Mouse (Mus musculus): ENCODE data around the gene Zc3h6. TPM values are rescaled to one million over a fixed set of nuclear protein-coding genes. Genes with fewer than 3 reads are reported as not detected.

The Zc3h6 gene
- total and polyA plus RNA-seq, 2 experiments from 2014 or later, result 4.5 to 13.4 TPM

GRCm38 (mm10) chr2:129046846-129047196 is 79.6 kb downstream of the Zc3h6 start:
- ATAC-seq (no peak), DNase-seq (ENCODE audit: low spot score) (no peak)
- 85% methylated on average over 4 of the region's 4 CpGs for WGBS
- no peaks in the 10 kb centered on the region for H3K27me3 ChIP-seq (ENCODE audit: insufficient read depth, low read length)
- H3K36me3 ChIP-seq (ENCODE audit: insufficient read depth, low read length), result no peaks in the 10 kb centered on the region
- no peak for TF ChIP-seq CTCF (IDR thresholded peaks at IDR 0.05; ENCODE audit: low read depth)
- H3K4me1 ChIP-seq (ENCODE audit: insufficient read depth, low read length), result no peaks in the 10 kb centered on the region
- H3K9ac ChIP-seq (replicated peaks; ENCODE audit: low read length), result no peak overlapping the region
- no peak overlapping the region for H3K4me2 ChIP-seq (ENCODE audit: low read depth, low read length)
- no peaks in the 10 kb centered on the region for H3K9me3 ChIP-seq (ENCODE audit: low read length)
- no peak overlapping the region for H3K4me3 ChIP-seq (ENCODE audit: low read length)
- no peak overlapping the region for H3K27ac ChIP-seq

DNA sequence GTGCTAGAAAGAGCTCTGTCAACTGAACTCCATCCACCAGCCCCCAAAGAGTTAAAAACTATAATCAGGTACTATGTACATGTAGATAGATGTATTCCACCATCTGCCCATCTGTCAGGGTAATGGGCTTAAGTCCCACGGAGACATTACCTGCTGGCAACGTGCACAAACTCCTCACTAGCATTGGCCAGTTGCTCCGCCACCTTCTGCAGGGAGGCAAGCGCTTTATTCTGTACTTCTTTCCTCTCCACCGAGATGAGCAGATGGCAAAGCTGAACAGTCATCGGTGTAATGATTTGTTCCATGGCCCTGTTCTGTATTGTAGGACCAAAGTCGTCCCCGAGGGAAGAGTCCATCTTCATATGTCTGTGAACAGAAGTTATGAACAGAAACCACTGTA is 80.6 kb downstream of the Zc3h6 start, which contains the start of gene Vinac1:
Gene Vinac1 (minus strand): TSS at position 362 of the 400 bp plus-strand sequence.
- Histone ChIP-seq H3K27ac (no peak within 1 kb of the TSS), H3K4me3 (ENCODE audit: low read length) (no peak within 1 kb of the TSS), H3K4me2 (ENCODE audit: low read depth, low read length) (no peak within 1 kb of the TSS), H3K36me3 (ENCODE audit: insufficient read depth, low read length) (no peaks in the 10 kb centered on the region), H3K4me1 (ENCODE audit: insufficient read depth, low read length) (no peaks in the 10 kb centered on the region), H3K27me3 (ENCODE audit: insufficient read depth, low read length) (no peaks in the 10 kb centered on the region), H3K9ac (replicated peaks; ENCODE audit: low read length) (no peak within 1 kb of the TSS), H3K9me3 (ENCODE audit: low read length) (no peaks in the 10 kb centered on the region)
- 66% methylated on average over 8 of the region's 8 CpGs for WGBS
- no peak for TF ChIP-seq CTCF (IDR thresholded peaks at IDR 0.05; ENCODE audit: low read depth)
- ATAC-seq (0 out of 2 replicates have a peak, but pooled peaks have one; percentile 43), DNase-seq (ENCODE audit: low spot score) (peak; percentile 44)

DNA sequence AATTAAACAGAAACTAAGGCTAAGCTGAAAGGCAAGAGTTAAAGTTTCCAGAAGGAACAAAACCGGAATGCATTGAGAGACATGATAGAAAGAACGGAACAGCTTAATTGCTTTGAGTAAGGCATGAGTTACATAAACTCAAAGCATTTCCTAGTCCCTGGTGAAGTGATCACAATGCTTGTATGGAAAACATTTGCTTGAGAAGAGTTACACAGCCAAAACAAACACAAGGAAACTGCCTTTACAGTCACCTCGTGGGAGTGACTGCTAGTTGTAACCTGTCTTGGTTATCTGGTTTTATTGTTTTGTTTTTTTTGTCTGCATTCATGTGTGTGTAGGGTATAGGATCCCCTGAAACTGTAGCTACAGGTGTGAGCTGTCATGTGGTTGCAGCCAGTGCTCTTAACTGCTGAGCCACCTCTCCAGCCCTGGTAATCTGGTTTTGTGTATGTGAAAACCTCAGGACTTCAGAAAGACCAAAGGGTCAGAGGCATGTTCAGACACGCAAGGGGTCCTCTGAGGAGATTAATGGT is 85.3 kb downstream of the Zc3h6 start:
- 75% methylated on average over 4 of the region's 4 CpGs for WGBS

GRCm38 (mm10) chr2:129055741-129056140 is 88.5 kb downstream of the Zc3h6 start:
- H3K27ac ChIP-seq, result no peak overlapping the region
- H3K36me3 ChIP-seq (ENCODE audit: insufficient read depth, low read length), result no peaks in the 10 kb centered on the region
- H3K4me3 ChIP-seq (ENCODE audit: low read length), result no peak overlapping the region
- H3K4me1 ChIP-seq (ENCODE audit: insufficient read depth, low read length), result no peaks in the 10 kb centered on the region
- 89% methylated on average over 6 of the region's 6 CpGs for WGBS
- no peaks in the 10 kb centered on the region for H3K27me3 ChIP-seq (ENCODE audit: insufficient read depth, low read length)
- H3K4me2 ChIP-seq (ENCODE audit: low read depth, low read length), result no peak overlapping the region
- no peak for TF ChIP-seq CTCF (IDR thresholded peaks at IDR 0.05; ENCODE audit: low read depth)
- H3K9me3 ChIP-seq (ENCODE audit: low read length), result no peaks in the 10 kb centered on the region
- no peak for ATAC-seq
- no peak for DNase-seq (ENCODE audit: low spot score)
- H3K9ac ChIP-seq (replicated peaks; ENCODE audit: low read length), result no peak overlapping the region

More for the DNA sequence above, 85.3 kb downstream of the Zc3h6 start:
- no peaks in the 10 kb centered on the region for H3K36me3 ChIP-seq (ENCODE audit: insufficient read depth, low read length)
- no peak for TF ChIP-seq CTCF (IDR thresholded peaks at IDR 0.05; ENCODE audit: low read depth)
- H3K9me3 ChIP-seq (ENCODE audit: low read length), result no peaks in the 10 kb centered on the region
- DNase-seq (ENCODE audit: low spot score) (no peak), ATAC-seq (no peak)
- no peak overlapping the region for H3K4me3 ChIP-seq (ENCODE audit: low read length)
- H3K4me1 ChIP-seq (ENCODE audit: insufficient read depth, low read length), result no peaks in the 10 kb centered on the region
- no peaks in the 10 kb centered on the region for H3K27me3 ChIP-seq (ENCODE audit: insufficient read depth, low read length)
- H3K9ac ChIP-seq (replicated peaks; ENCODE audit: low read length), result no peak overlapping the region
- no peak overlapping the region for H3K27ac ChIP-seq
- no peak overlapping the region for H3K4me2 ChIP-seq (ENCODE audit: low read depth, low read length)

- H3K9ac ChIP-seq (replicated peaks; ENCODE audit: low read length), result no peak overlapping the region
- no peak overlapping the region for H3K4me2 ChIP-seq (ENCODE audit: low read depth, low read length)
- peak; percentile 51 for TF ChIP-seq CTCF (IDR thresholded peaks at IDR 0.05; ENCODE audit: low read depth)
- no peaks in the 10 kb centered on the region for H3K9me3 ChIP-seq (ENCODE audit: low read length)
- DNase-seq (ENCODE audit: low spot score) (peak; percentile 19), ATAC-seq (no peak)
- H3K27me3 ChIP-seq (ENCODE audit: insufficient read depth, low read length), result no peaks in the 10 kb centered on the region
- H3K36me3 ChIP-seq (ENCODE audit: insufficient read depth, low read length), result no peaks in the 10 kb centered on the region
- H3K4me1 ChIP-seq (ENCODE audit: insufficient read depth, low read length), result no peaks in the 10 kb centered on the region
- H3K27ac ChIP-seq, result no peak overlapping the region
- no peak overlapping the region for H3K4me3 ChIP-seq (ENCODE audit: low read length)
- WGBS, result 47% methylated on average over 9 of the region's 9 CpGs
Observed at GRCm38 (mm10) chr2:129056597-129056996, 89.4 kb downstream of the Zc3h6 start.

DNA sequence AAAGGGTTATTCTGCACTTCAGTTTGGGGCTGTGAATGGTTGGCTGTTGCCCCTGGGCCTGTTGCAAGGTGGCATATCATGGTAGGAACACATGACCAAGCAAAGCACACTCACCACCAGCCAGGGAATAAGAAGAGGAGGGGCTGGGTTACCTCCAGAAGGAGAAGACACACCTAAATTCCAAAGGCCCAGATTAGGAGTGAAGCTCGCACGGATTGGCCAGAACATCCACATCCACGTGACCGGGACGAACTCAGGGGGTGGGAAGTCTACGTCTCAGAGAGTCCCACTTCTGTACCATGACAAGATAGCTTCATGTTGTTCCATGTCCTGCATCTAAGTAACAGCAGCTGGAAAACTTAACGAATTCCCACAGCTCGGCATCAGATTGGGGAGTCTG is 90.1 kb downstream of the Zc3h6 start:
- Histone ChIP-seq H3K4me2 (ENCODE audit: low read depth, low read length) (no peak overlapping the region), H3K4me1 (ENCODE audit: insufficient read depth, low read length) (no peaks in the 10 kb centered on the region), H3K36me3 (ENCODE audit: insufficient read depth, low read length) (no peaks in the 10 kb centered on the region), H3K4me3 (ENCODE audit: low read length) (no peak overlapping the region), H3K9ac (replicated peaks; ENCODE audit: low read length) (no peak overlapping the region), H3K27ac (no peak overlapping the region), H3K27me3 (ENCODE audit: insufficient read depth, low read length) (no peaks in the 10 kb centered on the region), H3K9me3 (ENCODE audit: low read length) (no peaks in the 10 kb centered on the region)
- ATAC-seq (no peak), DNase-seq (ENCODE audit: low spot score) (no peak)
- WGBS, result 91% methylated on average over 8 of the region's 8 CpGs
- no peak for TF ChIP-seq CTCF (IDR thresholded peaks at IDR 0.05; ENCODE audit: low read depth)

DNA sequence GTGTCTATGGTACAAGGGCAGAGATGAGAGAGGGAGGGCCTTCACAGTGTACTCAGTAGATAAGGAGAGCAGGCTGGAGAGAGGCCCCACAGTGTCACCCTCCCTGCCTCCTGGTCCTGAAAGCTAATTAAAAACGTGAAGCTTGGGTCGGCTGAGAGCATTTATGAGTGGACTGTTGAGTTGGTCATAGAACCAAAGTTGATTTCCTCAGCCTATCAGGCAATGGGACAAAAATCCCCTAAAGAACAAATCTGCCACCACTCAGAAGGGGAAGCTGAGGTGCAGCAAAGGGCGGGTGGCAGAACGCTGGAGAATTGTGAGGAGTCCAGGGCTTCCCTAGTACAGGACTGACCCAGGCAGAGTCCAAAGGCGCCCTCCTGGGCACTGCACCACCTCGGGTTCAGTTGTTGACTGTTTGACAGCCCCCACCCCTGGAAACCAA is 90.7 kb downstream of the Zc3h6 start:
- 85% methylated on average over 6 of the region's 6 CpGs for WGBS
- Histone ChIP-seq H3K4me2 (ENCODE audit: low read depth, low read length) (no peak overlapping the region), H3K27me3 (ENCODE audit: insufficient read depth, low read length) (no peaks in the 10 kb centered on the region), H3K36me3 (ENCODE audit: insufficient read depth, low read length) (no peaks in the 10 kb centered on the region), H3K4me1 (ENCODE audit: insufficient read depth, low read length) (no peaks in the 10 kb centered on the region), H3K4me3 (ENCODE audit: low read length) (no peak overlapping the region), H3K9me3 (ENCODE audit: low read length) (no peaks in the 10 kb centered on the region), H3K27ac (no peak overlapping the region), H3K9ac (replicated peaks; ENCODE audit: low read length) (no peak overlapping the region)
- no peak for DNase-seq (ENCODE audit: low spot score)
- ATAC-seq, result no peak
- TF ChIP-seq CTCF (IDR thresholded peaks at IDR 0.05; ENCODE audit: low read depth), result no peak

Measured in hindbrain, postnatal 0 days (tissue).